Mouse (Mus musculus) midbrain, embryonic 14.5 days (tissue): ENCODE data around the gene Tspan5. TPM values are rescaled to one million over a fixed set of nuclear protein-coding genes. Genes with fewer than 3 reads are reported as not detected.

Experiments used
- ATAC-seq: fragments of 200-750 bp; cut with Nextera tagmentation; 2 replicates; pipeline ENCODE4 v1.8.0; 2017; ENCODE audit warnings: moderate number of reproducible peaks, moderate library complexity; ENCODE audit not compliant: low FRiP score, low TSS enrichment
- DNase-seq: peaks from one replicate; pipeline ENCODE4 v3.0.0-alpha.2; 2015
- H3K27ac ChIP-seq: fragments of 300-500 bp; sonication (generic); replicated peaks from 2 replicates; pipeline ENCODE4 v1.5.1; 2014; ENCODE audit warnings: mild to moderate bottlenecking, low read depth, low read length, moderate library complexity
- H3K27me3 ChIP-seq: fragments of 300-500 bp; sonication (generic); 2 replicates; pipeline ENCODE4 v1.6.1; 2014; ENCODE audit warnings: low read length, control low read depth, mixed read lengths; ENCODE audit not compliant: control insufficient read depth, insufficient read depth
- H3K36me3 ChIP-seq: fragments of 300-500 bp; sonication (generic); 2 replicates; pipeline ENCODE4 v1.6.1; 2014; ENCODE audit warnings: low read length, control low read depth; ENCODE audit not compliant: control insufficient read depth, insufficient read depth
- H3K4me1 ChIP-seq: fragments of 300-500 bp; sonication (generic); 2 replicates; pipeline ENCODE4 v1.6.1; 2014; ENCODE audit warnings: mild to moderate bottlenecking, antibody characterized with exemption, low read length, control low read depth; ENCODE audit not compliant: control insufficient read depth, insufficient read depth
- H3K4me2 ChIP-seq: fragments of 300-500 bp; sonication (generic); 2 replicates; pipeline ENCODE4 v1.6.1; 2014; ENCODE audit warnings: mild to moderate bottlenecking, low read length, moderate library complexity
- H3K4me3 ChIP-seq: fragments of 300-500 bp; sonication (generic); replicated peaks from 2 replicates; pipeline ENCODE4 v1.5.1; 2014; ENCODE audit warnings: low read depth, low read length
- H3K9ac ChIP-seq: fragments of 300-500 bp; sonication (generic); replicated peaks from 2 replicates; pipeline ENCODE4 v1.6.1; 2014; ENCODE audit warnings: mild to moderate bottlenecking, low read length, moderate library complexity
- H3K9me3 ChIP-seq: fragments of 300-500 bp; sonication (generic); 2 replicates; pipeline ENCODE4 v1.6.1; 2016; ENCODE audit warnings: low read length, control low read depth, mixed read lengths; ENCODE audit not compliant: control insufficient read depth
- WGBS: fragments of 180-500 bp; shearing (Covaris S2); extraction: QIAGEN DNeasy Blood & Tissue Kit; methylation state at CpG from one replicate; pipeline ENCODE4 v1.1.7; 2014; 5-methylcytosine and 5-hydroxymethylcytosine counted together
- polyA plus RNA-seq: library from polyadenylated mRNA; unstranded; fragments of >200 nt; fragmentation: Nextera tagmentation; extraction: Ambion mirVana; gene quantifications from 2 replicates; pipeline ENCODE4 v1.2.1, GENCODE M21; 2014

Tspan5 gene
- polyA plus RNA-seq, 1 experiment from 2014 or later: 119 TPM

GRCm38 (mm10) chr3:138815127-138815837, 73.3 kb downstream of the Tspan5 start:
- Histone ChIP-seq H3K27me3 (no peaks in the 10 kb centered on the region), H3K27ac (no peak overlapping the region), H3K36me3 (no peaks in the 10 kb centered on the region), H3K4me3 (no peak overlapping the region), H3K9me3 (no peaks in the 10 kb centered on the region), H3K4me1 (peaks cover 3% of the 10 kb centered on the region; the same call in 1 of the 2 replicates), H3K9ac (no peak overlapping the region), H3K4me2 (no peak overlapping the region)
- DNase-seq: no peak
- WGBS: 93% methylated on average over 7 of the region's 7 CpGs
- no peak for ATAC-seq

DNA sequence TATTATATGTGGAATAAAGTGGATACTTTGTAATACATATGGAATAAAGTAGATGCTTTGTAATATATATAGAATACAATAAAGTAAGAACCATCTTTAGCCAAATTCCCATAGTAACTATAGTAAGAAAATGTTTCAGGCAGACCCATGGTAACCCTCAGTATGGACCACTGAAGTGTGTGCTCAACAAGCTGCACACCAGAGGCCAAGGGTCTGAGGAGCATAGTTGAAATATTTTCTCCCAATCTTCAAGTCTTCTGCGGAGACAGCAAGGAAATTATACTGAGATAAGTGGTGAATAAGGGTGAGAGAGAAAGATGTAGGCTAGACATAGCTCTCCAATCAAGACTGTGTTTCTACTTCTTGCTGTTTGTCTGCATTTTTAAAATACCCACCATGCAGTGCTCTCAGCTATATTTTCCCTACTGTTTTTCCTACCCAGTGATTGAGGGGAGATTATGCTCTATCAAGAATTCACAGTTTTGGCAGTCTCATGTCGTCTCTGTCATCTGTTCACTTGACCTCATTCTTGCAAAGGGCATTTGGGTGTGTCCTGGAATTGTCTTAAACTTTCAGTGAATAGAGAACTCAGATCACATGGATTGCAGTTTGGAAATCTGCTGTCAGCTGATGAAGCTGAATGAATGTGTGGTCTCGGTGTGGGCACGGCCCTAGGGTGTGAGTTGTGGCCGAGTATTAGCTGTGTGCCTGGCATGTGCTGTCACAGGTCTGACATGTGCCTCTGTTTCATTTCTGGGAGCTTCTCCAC, 75.1 kb downstream of the Tspan5 start:
- no peak for ATAC-seq
- 71% methylated on average over 5 of the region's 5 CpGs for WGBS
- H3K4me1 ChIP-seq: peaks cover 17% of the 10 kb centered on the region

DNA sequence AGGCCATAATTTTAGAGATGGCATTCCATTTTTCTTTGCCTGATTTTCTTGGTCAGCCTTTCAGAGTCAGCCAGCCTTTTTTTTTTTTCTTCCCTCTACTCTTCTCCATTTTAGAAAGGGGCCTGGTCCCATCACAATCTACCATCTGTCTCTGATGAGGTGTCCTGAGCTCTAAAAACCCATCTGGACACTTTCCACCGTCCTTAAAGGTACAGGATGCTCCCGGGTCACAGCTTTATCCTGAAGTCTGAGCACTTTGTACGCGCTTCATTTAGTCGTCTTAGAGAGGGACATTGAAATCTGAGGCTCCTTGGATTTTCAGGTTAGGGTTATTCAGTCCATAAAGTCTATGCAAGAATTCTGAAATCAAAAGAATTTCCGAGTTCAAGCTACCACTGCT, 77.9 kb downstream of the Tspan5 start:
- H3K9ac ChIP-seq: no peak overlapping the region
- peaks cover 20% of the 10 kb centered on the region for H3K4me1 ChIP-seq
- H3K9me3 ChIP-seq: no peaks in the 10 kb centered on the region
- ATAC-seq (no peak), DNase-seq (no peak)
- no peak overlapping the region for H3K4me2 ChIP-seq
- no peaks in the 10 kb centered on the region for H3K27me3 ChIP-seq
- H3K36me3 ChIP-seq: no peaks in the 10 kb centered on the region
- no peak overlapping the region for H3K27ac ChIP-seq
- 87% methylated on average over 6 of the region's 6 CpGs for WGBS
- H3K4me3 ChIP-seq: no peak overlapping the region

More for the DNA sequence above, 75.1 kb downstream of the Tspan5 start:
- Histone ChIP-seq H3K27ac (no peak overlapping the region), H3K36me3 (no peaks in the 10 kb centered on the region), H3K4me2 (no peak overlapping the region), H3K9ac (no peak overlapping the region), H3K27me3 (no peaks in the 10 kb centered on the region), H3K4me3 (no peak overlapping the region), H3K9me3 (no peaks in the 10 kb centered on the region)
- no peak for DNase-seq

GRCm38 (mm10) chr3:138820296-138820695, 78.3 kb downstream of the Tspan5 start:
- no peak overlapping the region for H3K4me3 ChIP-seq
- H3K4me1 ChIP-seq: peaks cover 20% of the 10 kb centered on the region
- no peak overlapping the region for H3K9ac ChIP-seq
- H3K4me2 ChIP-seq: no peak overlapping the region
- H3K9me3 ChIP-seq: no peaks in the 10 kb centered on the region
- DNase-seq (no peak), ATAC-seq (no peak)
- no peaks in the 10 kb centered on the region for H3K27me3 ChIP-seq
- no peak overlapping the region for H3K27ac ChIP-seq
- 76% methylated on average over 5 of the region's 5 CpGs for WGBS
- H3K36me3 ChIP-seq: no peaks in the 10 kb centered on the region

DNA sequence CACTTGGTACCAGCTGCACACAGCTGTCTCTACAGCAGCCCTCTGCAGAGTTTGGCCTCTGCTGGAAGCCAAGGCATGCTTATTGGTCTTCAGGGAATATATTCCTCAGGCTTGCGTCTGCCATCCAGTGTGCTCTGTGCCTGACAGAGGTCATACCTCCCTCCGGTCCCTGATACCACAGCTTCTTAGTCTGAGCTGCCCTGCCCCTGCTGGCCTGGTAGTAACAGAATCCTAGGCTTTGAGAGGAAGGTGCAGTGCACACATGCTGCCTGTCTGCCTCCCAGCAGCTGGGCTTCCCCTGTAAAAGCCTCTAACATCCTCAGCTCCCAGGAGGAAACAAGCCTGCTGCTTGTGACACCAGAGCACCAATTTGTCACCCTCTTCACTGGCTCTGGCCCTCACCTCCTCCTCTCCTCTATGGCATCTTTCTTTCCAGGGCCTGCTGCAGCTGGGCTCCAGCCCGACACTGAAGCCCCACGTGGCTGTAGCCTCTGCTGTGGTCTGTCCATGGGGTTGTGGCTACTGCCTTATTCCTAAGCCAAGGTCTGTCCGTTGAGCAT, 80.0 kb downstream of the Tspan5 start:
- H3K9ac ChIP-seq: 0 out of 2 replicates have a peak overlapping the region, but pooled peaks have one; percentile 20
- no peak overlapping the region for H3K4me2 ChIP-seq
- no peak for DNase-seq
- H3K4me3 ChIP-seq: no peak overlapping the region
- H3K27ac ChIP-seq: peak overlapping the region; percentile 22; the same call in 1 of the 2 replicates
- H3K4me1 ChIP-seq: peaks cover 20% of the 10 kb centered on the region
- H3K27me3 ChIP-seq: no peaks in the 10 kb centered on the region
- no peak for ATAC-seq
- no peaks in the 10 kb centered on the region for H3K36me3 ChIP-seq
- H3K9me3 ChIP-seq: no peaks in the 10 kb centered on the region
- 27% methylated on average over 5 of the region's 5 CpGs for WGBS

DNA sequence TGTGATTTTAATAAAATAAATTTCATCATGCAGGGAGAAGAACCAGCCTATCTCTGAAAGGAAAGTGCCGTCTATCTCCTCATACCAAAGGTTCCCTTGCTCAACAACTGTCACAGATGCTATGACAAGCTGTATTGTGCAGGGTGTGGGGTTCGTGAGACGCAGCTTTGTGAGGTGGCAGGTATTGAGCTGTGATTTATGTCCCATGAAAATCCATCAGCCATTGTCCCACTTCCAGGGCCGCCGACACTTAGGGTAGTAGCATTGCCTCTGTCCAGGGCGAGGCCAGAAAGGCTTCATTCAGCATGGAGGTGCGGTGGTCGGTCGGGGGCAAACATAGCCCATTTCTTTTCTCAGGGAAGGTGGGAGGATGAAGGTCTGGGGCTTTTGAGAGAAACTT, 81.9 kb downstream of the Tspan5 start:
- Histone ChIP-seq H3K9me3 (no peaks in the 10 kb centered on the region), H3K9ac (no peak overlapping the region), H3K4me2 (no peak overlapping the region), H3K4me1 (peaks cover 16% of the 10 kb centered on the region), H3K36me3 (no peaks in the 10 kb centered on the region), H3K27ac (no peak overlapping the region), H3K4me3 (no peak overlapping the region), H3K27me3 (no peaks in the 10 kb centered on the region)
- ATAC-seq (no peak), DNase-seq (no peak)
- 75% methylated on average over 9 of the region's 9 CpGs for WGBS

DNA sequence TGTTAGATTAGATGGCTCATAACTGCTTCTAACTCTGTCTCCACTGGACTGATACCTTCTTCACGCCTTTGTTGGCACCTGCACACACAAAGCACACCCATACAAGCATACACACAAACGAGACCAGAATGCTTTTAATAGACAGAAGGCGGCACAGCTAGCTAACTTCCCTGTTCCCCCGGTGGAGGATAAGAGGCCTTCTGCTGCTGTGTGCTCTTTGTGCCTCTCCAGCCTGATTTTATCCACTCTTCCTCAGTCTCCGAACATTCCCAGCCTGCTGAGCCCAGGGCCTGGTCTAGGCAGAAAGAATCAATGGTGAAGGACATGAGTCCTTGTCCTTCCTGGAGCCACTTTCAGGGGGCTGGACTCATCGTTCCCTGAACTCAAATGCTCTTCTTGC, 83.3 kb downstream of the Tspan5 start:
- peaks cover 16% of the 10 kb centered on the region for H3K4me1 ChIP-seq
- DNase-seq: no peak
- no peak overlapping the region for H3K27ac ChIP-seq
- ATAC-seq: no peak
- H3K9me3 ChIP-seq: no peaks in the 10 kb centered on the region
- H3K9ac ChIP-seq: no peak overlapping the region
- no peaks in the 10 kb centered on the region for H3K36me3 ChIP-seq
- no peak overlapping the region for H3K4me3 ChIP-seq
- WGBS: 82% methylated on average over 6 of the region's 6 CpGs
- no peak overlapping the region for H3K4me2 ChIP-seq
- no peaks in the 10 kb centered on the region for H3K27me3 ChIP-seq

- ATAC-seq: no peak
- WGBS: 67% methylated on average over 8 of the region's 8 CpGs
These were observed 84.3 kb downstream of the Tspan5 start for GRCm38 (mm10) chr3:138826243-138826800.

More at GRCm38 (mm10) chr3:138826243-138826800, 84.3 kb downstream of the Tspan5 start:
- H3K9ac ChIP-seq: no peak overlapping the region
- no peak overlapping the region for H3K27ac ChIP-seq
- no peaks in the 10 kb centered on the region for H3K9me3 ChIP-seq
- H3K4me2 ChIP-seq: no peak overlapping the region
- H3K27me3 ChIP-seq: no peaks in the 10 kb centered on the region
- no peak overlapping the region for H3K4me3 ChIP-seq
- peaks cover 10% of the 10 kb centered on the region for H3K4me1 ChIP-seq
- H3K36me3 ChIP-seq: no peaks in the 10 kb centered on the region
- DNase-seq: no peak
